Mouse (Mus musculus): ENCODE measurements around the gene Txnip.

DNA sequence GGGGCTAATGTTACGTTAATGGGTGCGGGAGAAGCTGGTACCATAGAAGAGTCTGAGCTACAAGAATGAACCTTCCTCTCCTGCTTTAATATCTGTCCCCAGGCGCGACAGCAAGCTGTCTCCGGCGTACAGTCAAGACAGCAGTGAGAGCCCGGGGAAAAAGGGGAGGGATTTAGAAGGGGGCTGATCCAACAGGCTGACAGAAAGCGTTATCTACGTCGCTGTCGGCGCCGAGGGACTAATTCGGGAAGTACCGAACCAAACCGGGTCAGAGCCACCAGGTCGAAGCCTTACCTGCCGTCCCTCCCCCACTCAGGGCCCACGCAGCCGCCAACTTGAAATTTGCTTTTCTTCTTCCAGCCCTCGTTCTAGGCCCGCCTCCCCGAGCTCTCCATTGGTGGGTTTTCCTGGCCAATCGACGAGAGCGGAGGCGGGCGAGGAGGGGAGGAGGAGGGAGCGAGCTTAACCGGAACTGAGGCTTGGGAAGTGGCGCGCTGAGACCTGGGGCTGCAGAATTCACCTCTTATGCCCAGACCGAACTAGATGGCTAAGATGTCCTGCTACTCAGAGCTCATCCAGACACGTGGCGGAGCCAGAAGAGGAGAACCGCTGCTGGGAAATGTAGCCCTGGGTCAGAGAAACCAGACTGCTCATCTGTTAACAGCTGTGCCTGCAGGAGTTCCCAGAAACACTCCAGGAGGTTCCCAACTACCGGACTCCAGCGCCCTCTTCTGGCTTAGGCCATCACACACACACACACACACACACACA lies 36.2 kb downstream of the Txnip start, which contains the start of gene Polr3gl:
- TF ChIP-seq POLR2A (IDR thresholded peaks at IDR 0.05; ENCODE audit: insufficient read depth, low read depth, low read length) (peak; percentile 84), CTCF (IDR thresholded peaks at IDR 0.05) (0 out of 2 replicates have a peak, but pooled peaks have one; percentile 4), EP300 (IDR thresholded peaks at IDR 0.05; ENCODE audit: insufficient read depth, low read depth, low read length) (peak; percentile 62; the same call in 1 of the 2 replicates)
